Mouse (Mus musculus): ENCODE measurements around the gene Btbd3. TPM values are rescaled to one million over a fixed set of nuclear protein-coding genes. Genes with fewer than 3 reads are reported as not detected.

Btbd3 gene
- polyA plus RNA-seq (2011; ENCODE audit: insufficient read depth, insufficient read length, low read depth, missing spikeins): 12.3 and 13.6 TPM in 2 replicates

- Histone ChIP-seq H3K27ac (ENCODE audit: insufficient read depth, low read length) (no peak within 1 kb of the TSS), H3K4me3 (ENCODE audit: low read depth, low read length) (peak within 1 kb of the TSS; percentile 62), H3K36me3 (ENCODE audit: control insufficient read depth, insufficient read depth, low read length, poor library complexity, severe bottlenecking) (no peaks in the 10 kb centered on the region), H3K9me3 (replicated peaks; ENCODE audit: control insufficient read depth, insufficient read depth, low read length, poor library complexity, severe bottlenecking) (no peaks in the 10 kb centered on the region), H3K27me3 (ENCODE audit: control insufficient read depth, insufficient read depth, low read length, poor library complexity, severe bottlenecking) (no peaks in the 10 kb centered on the region), H3K4me1 (ENCODE audit: control insufficient read depth, insufficient read depth, low read length) (no peaks in the 10 kb centered on the region), H3K9ac (ENCODE audit: low read depth, poor library complexity, severe bottlenecking) (peak within 1 kb of the TSS; percentile 73)
- TF ChIP-seq POLR2A (IDR thresholded peaks at IDR 0.05; ENCODE audit: insufficient read depth, low read length): peak; percentile 33
- TF ChIP-seq CTCF (IDR thresholded peaks at IDR 0.05; ENCODE audit: low read depth, low read length): no peak
Measured at GRCm38 (mm10) chr2:138256411-138256810, at the start of gene Btbd3. Btbd3 (plus strand) TSS chr2:138256565.

DNA sequence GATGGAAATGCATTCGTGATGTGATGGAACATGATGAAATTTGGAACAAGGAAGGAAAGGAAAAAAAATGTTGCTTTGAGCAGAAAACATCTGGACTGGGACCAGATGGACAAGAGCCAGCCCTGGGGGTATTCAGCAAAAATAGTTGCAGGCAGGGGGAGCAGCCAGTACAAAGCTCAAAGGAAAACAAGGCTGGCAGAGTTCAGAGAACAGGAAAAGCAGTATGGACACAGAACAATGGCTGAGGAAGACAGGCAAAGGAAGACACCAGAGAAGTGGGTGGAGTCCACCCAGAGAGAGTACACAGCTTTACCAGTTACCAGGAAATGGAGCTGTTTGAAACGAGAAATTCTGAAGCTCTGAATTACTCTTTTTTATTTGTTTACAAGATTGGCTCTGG, 40.8 kb upstream of the Btbd3 start:
- H3K27ac ChIP-seq (ENCODE audit: insufficient read depth, low read length): no peak overlapping the region
- TF ChIP-seq EP300 (IDR thresholded peaks at IDR 0.05; ENCODE audit: insufficient read depth, low read depth, low read length) (no peak), POLR2A (IDR thresholded peaks at IDR 0.05; ENCODE audit: insufficient read depth, low read length) (no peak), CTCF (IDR thresholded peaks at IDR 0.05; ENCODE audit: low read depth, low read length) (no peak)

GRCm38 (mm10) chr2:138220269-138220668, 36.1 kb upstream of the Btbd3 start:
- Histone ChIP-seq H3K27ac (ENCODE audit: insufficient read depth, low read length) (no peak overlapping the region), H3K4me3 (ENCODE audit: low read depth, low read length) (no peak overlapping the region), H3K9me3 (replicated peaks; ENCODE audit: control insufficient read depth, insufficient read depth, low read length, poor library complexity, severe bottlenecking) (no peaks in the 10 kb centered on the region), H3K27me3 (ENCODE audit: control insufficient read depth, insufficient read depth, low read length, poor library complexity, severe bottlenecking) (no peaks in the 10 kb centered on the region), H3K4me1 (ENCODE audit: control insufficient read depth, insufficient read depth, low read length) (no peaks in the 10 kb centered on the region), H3K36me3 (ENCODE audit: control insufficient read depth, insufficient read depth, low read length, poor library complexity, severe bottlenecking) (no peaks in the 10 kb centered on the region), H3K9ac (ENCODE audit: low read depth, poor library complexity, severe bottlenecking) (no peak overlapping the region)
- TF ChIP-seq CTCF (IDR thresholded peaks at IDR 0.05; ENCODE audit: low read depth, low read length): no peak
- TF ChIP-seq EP300 (IDR thresholded peaks at IDR 0.05; ENCODE audit: insufficient read depth, low read depth, low read length): no peak
- TF ChIP-seq POLR2A (IDR thresholded peaks at IDR 0.05; ENCODE audit: insufficient read depth, low read length): no peak

More for the DNA sequence above, 40.8 kb upstream of the Btbd3 start:
- Histone ChIP-seq H3K9me3 (replicated peaks; ENCODE audit: control insufficient read depth, insufficient read depth, low read length, poor library complexity, severe bottlenecking) (no peaks in the 10 kb centered on the region), H3K4me1 (ENCODE audit: control insufficient read depth, insufficient read depth, low read length) (no peaks in the 10 kb centered on the region), H3K4me3 (ENCODE audit: low read depth, low read length) (no peak overlapping the region), H3K9ac (ENCODE audit: low read depth, poor library complexity, severe bottlenecking) (no peak overlapping the region), H3K27me3 (ENCODE audit: control insufficient read depth, insufficient read depth, low read length, poor library complexity, severe bottlenecking) (no peaks in the 10 kb centered on the region), H3K36me3 (ENCODE audit: control insufficient read depth, insufficient read depth, low read length, poor library complexity, severe bottlenecking) (no peaks in the 10 kb centered on the region)

DNA sequence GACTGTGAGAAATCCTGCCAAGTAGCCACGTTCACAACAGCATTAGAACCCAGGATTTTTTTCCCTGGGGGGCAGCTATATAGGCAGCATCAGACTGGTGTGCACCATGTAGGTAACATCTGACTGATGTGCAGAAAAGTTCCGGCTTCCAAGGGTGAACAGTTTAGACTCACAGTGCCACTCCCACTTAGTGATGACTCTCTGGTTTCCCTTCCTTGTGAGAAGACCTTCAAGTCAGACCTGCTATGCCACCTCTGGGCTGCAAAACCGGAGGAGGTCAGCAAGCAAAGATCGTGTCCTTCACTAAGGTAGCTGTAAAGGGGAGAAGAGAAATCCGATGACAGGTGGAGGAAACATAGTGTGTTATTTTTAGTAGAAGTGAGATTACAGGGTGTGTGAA, 24.1 kb upstream of the Btbd3 start:
- Histone ChIP-seq H3K9ac (ENCODE audit: low read depth, poor library complexity, severe bottlenecking) (no peak overlapping the region), H3K27me3 (ENCODE audit: control insufficient read depth, insufficient read depth, low read length, poor library complexity, severe bottlenecking) (no peaks in the 10 kb centered on the region), H3K4me3 (ENCODE audit: low read depth, low read length) (no peak overlapping the region), H3K27ac (ENCODE audit: insufficient read depth, low read length) (no peak overlapping the region), H3K36me3 (ENCODE audit: control insufficient read depth, insufficient read depth, low read length, poor library complexity, severe bottlenecking) (no peaks in the 10 kb centered on the region), H3K4me1 (ENCODE audit: control insufficient read depth, insufficient read depth, low read length) (no peaks in the 10 kb centered on the region), H3K9me3 (replicated peaks; ENCODE audit: control insufficient read depth, insufficient read depth, low read length, poor library complexity, severe bottlenecking) (no peaks in the 10 kb centered on the region)
- TF ChIP-seq CTCF (IDR thresholded peaks at IDR 0.05; ENCODE audit: low read depth, low read length): no peak
- TF ChIP-seq EP300 (IDR thresholded peaks at IDR 0.05; ENCODE audit: insufficient read depth, low read depth, low read length): no peak
- TF ChIP-seq POLR2A (IDR thresholded peaks at IDR 0.05; ENCODE audit: insufficient read depth, low read length): no peak

GRCm38 (mm10) chr2:138236149-138236548, 20.2 kb upstream of the Btbd3 start:
- no peaks in the 10 kb centered on the region for H3K36me3 ChIP-seq (ENCODE audit: control insufficient read depth, insufficient read depth, low read length, poor library complexity, severe bottlenecking)
- TF ChIP-seq EP300 (IDR thresholded peaks at IDR 0.05; ENCODE audit: insufficient read depth, low read depth, low read length) (no peak), CTCF (IDR thresholded peaks at IDR 0.05; ENCODE audit: low read depth, low read length) (no peak), POLR2A (IDR thresholded peaks at IDR 0.05; ENCODE audit: insufficient read depth, low read length) (no peak)
- H3K27me3 ChIP-seq (ENCODE audit: control insufficient read depth, insufficient read depth, low read length, poor library complexity, severe bottlenecking): no peaks in the 10 kb centered on the region
- H3K9ac ChIP-seq (ENCODE audit: low read depth, poor library complexity, severe bottlenecking): no peak overlapping the region
- H3K9me3 ChIP-seq (replicated peaks; ENCODE audit: control insufficient read depth, insufficient read depth, low read length, poor library complexity, severe bottlenecking): no peaks in the 10 kb centered on the region
- no peak overlapping the region for H3K27ac ChIP-seq (ENCODE audit: insufficient read depth, low read length)
- no peaks in the 10 kb centered on the region for H3K4me1 ChIP-seq (ENCODE audit: control insufficient read depth, insufficient read depth, low read length)
- no peak overlapping the region for H3K4me3 ChIP-seq (ENCODE audit: low read depth, low read length)

DNA sequence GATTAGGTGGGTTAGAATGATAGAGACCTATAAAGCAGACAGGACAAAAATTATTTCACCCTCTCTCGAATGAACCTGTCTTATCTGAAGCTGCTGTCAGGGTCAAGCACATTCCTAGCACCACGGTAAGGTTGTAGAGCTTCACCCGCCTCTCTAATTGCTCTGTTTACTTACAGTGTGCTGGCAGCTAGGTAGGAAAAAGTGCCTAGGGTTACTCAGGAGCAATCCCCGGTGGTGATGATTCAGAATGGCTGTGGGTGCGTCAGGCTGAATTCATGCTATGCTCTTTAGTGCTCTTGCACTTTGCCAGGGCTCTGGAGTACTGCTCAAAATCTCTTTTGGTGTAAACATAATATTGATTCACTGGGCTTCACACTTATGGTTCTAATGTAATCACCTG, 13.9 kb upstream of the Btbd3 start:
- TF ChIP-seq CTCF (IDR thresholded peaks at IDR 0.05; ENCODE audit: low read depth, low read length) (no peak), POLR2A (IDR thresholded peaks at IDR 0.05; ENCODE audit: insufficient read depth, low read length) (no peak), EP300 (IDR thresholded peaks at IDR 0.05; ENCODE audit: insufficient read depth, low read depth, low read length) (no peak)
- no peaks in the 10 kb centered on the region for H3K4me1 ChIP-seq (ENCODE audit: control insufficient read depth, insufficient read depth, low read length)

More for the DNA sequence above, 13.9 kb upstream of the Btbd3 start:
- Histone ChIP-seq H3K27me3 (ENCODE audit: control insufficient read depth, insufficient read depth, low read length, poor library complexity, severe bottlenecking) (no peaks in the 10 kb centered on the region), H3K9ac (ENCODE audit: low read depth, poor library complexity, severe bottlenecking) (no peak overlapping the region), H3K9me3 (replicated peaks; ENCODE audit: control insufficient read depth, insufficient read depth, low read length, poor library complexity, severe bottlenecking) (no peaks in the 10 kb centered on the region), H3K4me3 (ENCODE audit: low read depth, low read length) (no peak overlapping the region), H3K27ac (ENCODE audit: insufficient read depth, low read length) (no peak overlapping the region), H3K36me3 (ENCODE audit: control insufficient read depth, insufficient read depth, low read length, poor library complexity, severe bottlenecking) (no peaks in the 10 kb centered on the region)
